Mouse (Mus musculus) ovary, postnatal 10 days (tissue): ENCODE results near the gene Zfand2b.

ENCODE experiments used
- DNase-seq: peaks from one replicate; pipeline ENCODE4 v3.0.0; 2022; ENCODE audit warnings: low spot score

Gene Zfand2b

DNA sequence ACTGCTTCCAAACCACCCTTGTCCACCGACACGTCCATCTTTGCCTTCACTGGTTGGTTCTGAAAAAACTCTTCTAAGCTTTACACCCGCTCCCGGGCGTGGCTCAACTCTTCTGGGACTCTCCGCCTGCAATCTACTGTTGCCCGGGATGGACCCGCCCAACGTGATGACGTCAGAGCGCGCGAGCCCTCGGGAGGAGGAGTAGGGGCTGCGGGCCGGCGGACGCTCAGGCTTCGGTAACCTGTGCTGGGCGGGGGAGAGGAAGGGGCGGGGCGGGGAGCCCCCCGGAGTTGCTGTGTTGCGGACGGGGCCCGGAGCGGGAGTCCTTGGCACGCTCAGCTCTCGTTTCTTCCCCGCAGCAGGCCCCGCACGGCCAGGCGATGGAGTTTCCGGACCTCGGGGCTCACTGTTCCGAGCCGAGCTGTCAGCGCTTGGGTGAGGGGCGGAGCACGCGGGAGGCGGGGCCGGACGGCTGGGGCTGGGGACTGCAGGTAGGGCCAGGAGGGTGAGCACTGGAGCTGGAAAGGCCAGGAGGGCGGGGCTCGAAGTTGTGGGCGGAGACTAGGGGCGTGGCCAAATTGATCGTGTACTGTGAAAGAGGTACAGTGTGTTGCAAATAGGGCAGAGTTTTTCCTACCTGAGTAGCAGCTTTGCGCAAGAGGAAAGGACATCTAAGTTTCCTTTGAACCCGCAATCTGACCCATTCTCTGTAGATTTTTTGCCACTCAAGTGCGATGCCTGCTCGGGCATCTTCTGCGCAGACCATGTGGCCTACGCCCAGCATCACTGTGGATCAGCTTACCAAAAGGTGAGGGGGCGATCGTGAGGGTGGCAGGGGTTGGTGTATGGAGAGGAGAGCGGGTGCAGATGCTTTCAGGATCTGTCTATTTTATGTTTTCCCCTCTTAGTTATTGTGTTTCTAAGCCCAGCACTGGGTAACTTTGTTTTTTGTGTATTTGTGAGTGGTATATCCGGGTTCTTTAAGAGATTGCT, at the start of gene Zfand2b:
TSS of gene Zfand2b (plus strand) at position 175 of the 993 bp plus-strand sequence.
- peak; percentile 86 for DNase-seq

DNA sequence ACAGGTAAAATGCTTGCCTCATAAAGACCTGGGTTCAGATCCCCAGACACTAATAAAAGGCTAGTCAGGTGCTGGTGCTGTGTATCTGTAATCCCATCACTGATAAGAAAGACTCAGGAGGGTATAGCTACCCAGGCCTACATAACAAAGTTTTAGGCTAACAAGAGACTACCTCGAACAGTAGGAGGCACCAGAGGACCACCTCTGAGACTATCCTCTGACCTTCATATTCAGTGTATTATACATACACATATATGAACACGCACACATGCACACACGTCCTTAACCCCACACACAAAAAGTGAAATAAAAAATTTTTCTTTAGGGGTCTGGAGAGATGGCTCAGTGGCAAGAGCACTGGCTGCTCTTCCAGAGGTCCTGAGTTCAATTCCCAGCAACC, 46.2 kb upstream of the Zfand2b start:
- DNase-seq: no peak

DNA sequence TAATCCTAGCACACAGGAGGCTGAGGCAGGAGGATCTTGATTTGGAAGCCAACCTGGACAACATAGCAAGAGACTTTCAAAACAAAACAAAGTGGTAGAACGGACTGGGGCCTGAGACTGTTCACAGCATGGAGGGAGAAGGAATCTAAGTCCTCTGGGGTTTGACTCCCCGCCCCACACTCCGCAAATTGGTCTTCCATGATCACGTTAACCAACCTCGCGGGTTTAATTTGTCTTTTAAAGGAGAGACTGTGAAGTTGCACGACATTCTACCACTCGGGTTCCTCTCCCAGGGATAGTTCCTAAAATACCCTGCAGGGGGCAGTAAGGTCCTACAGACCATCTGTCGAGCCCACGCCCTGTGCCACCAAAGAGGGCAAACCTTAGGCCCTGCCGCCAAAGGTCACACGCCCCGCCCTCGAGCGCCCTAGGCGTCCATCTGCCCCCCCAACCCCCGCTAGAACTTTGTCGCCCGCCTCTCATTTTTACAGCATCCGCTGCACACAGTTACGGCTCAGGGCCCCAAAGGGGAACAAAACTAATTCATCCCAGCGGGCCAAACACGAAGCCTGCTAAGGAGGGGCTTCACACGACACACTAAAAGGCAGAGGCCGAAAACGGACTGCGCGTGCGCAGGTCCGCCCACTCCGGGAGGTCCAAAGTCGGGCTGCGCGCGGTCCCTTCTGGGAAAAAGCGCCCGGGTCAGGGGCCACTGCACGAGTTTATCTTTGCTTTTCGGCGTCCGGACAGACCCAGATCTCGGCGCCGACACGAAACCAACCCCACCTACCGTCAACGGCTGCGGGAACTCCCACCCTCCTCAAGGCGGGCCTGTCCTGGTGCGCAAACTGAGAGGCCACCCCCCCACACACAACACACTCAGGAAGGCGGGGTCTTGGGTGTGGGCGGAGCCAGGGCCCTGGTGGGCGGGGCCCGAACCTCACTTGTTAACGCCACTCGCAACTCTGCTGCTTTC, 43.8 kb upstream of the Zfand2b start, which contains the start of gene Nhej1:
TSS of gene Nhej1 (minus strand) at position 855 of the 976 bp plus-strand sequence.
- peak; percentile 91 for DNase-seq

DNA sequence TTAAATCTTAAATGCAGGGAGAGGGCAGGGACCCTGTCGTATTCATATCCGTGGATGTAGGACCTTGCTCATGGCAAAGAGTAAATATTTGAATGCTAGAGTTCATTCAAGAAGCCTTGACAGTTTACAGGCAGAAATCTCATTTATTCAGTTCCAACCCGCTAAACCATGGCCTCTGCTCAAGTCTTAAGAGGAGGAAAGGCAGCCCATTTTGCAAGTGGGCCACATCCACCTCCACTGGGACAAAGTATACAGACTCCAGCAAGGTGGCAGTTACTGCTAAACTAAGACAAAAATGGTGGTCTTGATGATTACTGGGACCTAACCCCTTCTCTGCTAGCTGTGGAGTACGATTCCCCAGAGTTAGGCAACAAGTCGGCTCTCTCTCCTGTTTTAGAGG, 43.0 kb upstream of the Zfand2b start:
- no peak for DNase-seq

DNA sequence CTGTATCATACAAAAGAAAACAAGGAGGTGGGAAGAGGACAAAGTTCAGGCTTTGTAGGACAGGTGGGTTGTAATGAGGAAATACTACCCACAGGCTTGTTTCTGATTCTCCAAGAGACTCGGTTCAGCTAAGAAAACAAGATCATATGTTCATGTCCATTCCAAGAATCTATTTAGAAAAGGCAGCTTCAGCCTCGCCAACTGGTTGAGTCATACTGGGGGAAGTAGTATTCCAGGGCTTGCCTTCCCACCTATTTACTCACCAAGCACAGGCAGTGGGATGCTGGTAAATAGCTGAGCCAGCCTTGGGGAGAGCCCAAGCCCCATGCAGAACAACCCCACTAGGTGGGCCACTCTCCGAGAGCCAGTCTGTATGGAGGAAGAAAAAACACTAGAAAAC, 39.8 kb upstream of the Zfand2b start:
- DNase-seq: no peak

DNA sequence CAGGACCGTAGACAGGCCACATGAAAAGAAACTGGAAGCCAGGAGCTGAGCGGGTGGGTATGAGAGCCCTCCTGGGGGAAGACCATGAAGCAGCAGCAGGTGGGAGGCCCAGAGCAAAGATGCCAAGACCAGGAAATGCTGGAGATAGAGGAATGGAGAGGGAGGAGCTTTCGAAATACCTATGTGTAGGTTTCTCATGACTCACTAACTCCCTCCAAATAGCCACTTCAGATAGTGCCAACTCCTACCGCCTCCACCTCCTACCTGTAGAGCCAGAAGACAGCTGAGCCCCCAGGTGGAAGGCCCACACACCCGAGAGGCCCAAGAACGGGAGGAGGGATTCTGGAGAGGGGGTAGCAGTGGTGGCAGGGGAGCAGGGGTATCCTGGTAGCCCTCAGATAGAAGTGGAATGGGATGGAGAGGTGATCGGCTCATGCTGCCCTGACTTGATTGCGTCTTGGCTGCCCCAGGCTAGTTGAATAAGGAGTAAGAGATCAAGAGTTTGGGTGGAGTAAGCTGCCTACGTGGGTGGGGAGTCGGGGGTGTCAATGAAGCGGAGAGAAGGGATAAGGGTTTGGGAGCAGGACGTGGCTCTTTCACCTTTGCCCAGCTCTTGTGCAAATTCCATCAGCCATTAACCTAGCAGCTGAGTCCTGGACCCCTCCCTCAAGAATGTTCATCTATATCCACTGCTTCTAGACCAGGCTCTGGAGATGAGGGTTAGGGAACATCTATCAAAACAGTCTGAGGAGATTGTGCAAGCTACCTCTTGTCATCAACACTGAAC, 34.8 kb upstream of the Zfand2b start, which contains the start of gene Slc23a3:
TSS of gene Slc23a3 (minus strand) at position 470 of the 787 bp plus-strand sequence.
- DNase-seq: no peak

DNA sequence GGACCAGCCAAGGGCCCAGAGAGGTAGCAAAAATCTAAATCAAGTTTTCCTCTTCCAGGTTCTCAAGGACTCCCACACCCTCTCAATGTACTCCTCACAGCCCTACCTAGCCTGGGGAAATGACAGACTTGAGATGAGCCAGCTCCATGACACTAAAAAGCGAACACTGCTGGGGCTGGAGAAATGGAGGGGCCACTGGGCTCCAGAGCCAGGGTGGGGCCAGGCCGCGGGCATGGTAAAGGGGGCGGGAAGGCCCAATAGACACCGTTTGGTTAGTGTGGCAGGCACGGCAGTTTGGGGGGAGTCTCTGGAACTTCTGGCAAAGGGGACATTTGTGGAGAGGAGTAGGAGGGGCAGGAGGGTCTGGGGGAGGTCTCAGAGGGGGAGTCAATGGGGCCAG, 32.2 kb upstream of the Zfand2b start:
- no peak for DNase-seq

DNA sequence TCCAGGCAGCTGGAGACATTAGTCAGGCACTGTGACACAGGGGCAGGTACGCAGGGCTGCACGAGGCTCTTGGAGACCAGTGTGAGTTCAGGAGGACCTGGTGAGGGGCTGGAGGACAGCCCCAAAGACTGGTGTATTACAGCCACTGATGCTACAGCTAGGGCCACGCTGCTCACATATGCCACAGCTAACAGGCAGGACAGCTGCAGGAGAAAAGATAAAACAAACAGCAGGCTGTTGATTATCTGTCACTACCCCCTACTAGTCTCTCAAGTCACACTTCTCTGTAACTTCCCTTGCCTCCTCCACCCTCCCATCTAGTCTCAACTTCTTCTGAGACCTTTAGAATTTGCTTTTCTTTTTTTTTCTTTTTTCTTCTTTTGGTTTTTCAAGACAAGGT, 31.7 kb upstream of the Zfand2b start:
- no peak for DNase-seq

DNA sequence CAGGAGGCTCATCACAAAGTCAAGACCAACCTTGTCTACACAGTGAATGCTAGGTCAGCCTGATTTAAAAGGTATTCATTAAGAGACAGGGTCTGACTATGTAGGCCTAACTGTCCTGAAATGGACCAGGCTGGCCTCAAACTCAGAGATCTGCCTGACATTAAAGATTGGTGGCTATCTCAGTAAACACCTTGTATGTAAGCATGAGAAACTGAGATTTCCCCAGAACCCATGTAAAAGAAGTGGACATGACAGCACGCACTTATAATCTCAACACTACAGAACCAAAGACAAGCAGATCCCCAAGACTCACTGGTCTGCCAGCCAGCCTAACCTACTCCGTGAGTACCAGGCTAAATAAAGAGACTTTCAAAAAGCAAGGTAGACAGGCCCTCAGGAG, 30.0 kb upstream of the Zfand2b start:
- DNase-seq: no peak

DNA sequence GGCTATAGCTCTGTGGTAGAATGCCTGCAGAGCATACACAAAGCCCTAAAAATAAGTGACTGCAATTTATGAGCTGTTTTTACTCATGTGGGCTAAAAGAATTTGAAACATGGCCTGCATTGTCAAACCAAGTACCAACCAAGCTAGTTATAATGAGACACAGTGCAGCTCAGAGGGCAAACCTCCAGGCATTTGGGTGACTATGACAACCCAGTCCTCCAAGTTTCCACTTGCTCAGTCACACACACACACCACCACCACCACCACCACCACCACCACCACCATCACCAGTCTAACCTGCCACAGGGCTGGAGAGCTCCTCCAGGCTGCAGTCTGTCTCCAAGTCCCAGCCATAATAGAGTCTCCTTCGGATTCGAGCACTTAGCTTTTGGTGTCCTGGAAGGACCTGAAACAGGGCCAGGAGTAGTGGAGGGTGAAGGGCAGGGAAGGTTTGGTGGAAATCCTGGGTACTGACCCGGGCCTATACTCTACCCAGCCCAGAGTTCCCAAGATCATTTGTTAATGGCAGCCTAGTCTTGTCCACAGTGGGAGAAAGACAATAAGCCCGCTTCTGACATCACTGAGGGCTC, 27.8 kb upstream of the Zfand2b start:
- no peak for DNase-seq

DNA sequence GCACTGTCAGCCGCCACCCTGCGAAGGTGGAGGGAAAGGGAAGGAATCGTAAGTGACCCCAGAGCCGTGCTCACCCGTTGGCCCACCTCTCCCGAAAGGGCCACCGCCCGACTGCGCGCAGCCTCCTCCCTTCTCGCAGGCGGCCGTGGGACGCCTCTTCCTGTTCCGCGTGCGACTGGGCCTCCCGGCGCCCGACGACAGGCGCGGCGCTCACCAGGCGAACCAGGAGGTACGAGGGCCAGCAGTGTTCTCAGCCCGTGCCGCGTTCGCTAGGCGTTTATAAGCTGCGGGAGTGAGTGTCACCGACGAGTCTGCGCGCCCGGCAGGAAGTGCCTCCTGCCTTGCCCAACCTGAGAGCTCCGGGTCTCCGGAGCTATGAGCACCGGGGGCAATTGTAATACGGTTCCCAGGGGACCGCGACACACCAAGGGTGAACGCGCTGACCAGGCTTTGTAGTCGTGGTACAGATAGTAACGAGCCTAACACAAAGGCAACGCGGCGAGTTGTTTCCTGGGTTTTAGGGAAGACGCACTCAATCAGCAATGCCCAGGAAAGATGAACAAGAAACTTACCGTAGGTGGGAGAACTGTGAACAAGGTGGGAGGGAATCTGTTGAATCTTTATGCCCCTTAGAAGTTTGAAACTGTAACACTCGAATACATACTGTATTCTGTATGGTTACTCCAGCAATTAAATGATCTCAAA, 26.8 kb upstream of the Zfand2b start:
- peak; percentile 54 for DNase-seq

DNA sequence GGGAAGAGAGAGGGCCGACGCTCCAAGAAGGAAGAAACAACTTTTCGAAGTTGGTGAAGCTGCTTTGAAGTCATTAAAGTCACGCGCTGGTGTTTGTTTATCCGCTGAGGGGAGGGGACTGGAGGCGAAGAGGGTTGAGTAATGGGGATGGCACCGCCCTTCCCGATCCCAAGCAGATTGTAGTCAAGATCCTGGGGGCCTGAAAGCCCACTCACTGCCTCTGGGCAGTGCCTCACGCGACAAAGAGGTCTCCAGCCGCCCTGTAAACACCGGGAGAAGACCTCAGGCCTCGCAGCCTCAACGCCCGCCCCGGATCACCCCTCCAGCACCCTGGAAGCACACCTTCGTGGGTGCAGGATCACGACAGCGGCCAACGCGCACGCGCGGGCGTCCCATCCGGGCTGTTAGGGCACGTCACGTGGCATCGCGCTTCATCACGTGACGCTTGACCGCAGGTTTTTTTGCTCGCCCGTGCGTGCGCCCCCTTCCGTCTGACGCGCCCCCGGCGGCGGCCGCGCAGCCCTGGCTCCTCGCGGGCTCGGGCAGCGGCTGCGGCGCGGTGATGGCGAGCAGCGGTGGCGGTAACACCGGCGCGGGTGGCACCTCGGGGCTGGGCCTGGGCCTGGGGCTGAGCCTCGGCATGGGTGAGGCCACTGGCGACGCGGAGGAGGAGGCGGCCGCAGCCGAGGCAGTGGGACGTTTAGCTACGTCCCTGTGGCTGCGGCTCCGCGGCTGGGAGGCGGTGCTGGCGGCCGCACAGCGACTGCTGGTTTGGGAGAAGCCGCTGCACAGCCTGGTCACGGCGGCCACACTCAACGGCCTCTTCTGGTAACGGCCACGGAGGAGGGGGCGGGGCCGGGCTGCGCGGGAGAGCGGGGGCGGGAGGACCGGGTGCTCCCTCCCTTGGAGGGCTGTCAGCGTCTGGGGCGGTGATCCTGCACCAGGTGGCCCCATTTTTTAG, 25.9 kb upstream of the Zfand2b start, which contains the start of the genes Cnppd1 and Retreg2:
TSS of gene Cnppd1 (minus strand) at position 411 of the 961 bp plus-strand sequence.
TSS of gene Retreg2 (plus strand) at position 478 of the 961 bp plus-strand sequence.
- DNase-seq: peak; percentile 96

DNA sequence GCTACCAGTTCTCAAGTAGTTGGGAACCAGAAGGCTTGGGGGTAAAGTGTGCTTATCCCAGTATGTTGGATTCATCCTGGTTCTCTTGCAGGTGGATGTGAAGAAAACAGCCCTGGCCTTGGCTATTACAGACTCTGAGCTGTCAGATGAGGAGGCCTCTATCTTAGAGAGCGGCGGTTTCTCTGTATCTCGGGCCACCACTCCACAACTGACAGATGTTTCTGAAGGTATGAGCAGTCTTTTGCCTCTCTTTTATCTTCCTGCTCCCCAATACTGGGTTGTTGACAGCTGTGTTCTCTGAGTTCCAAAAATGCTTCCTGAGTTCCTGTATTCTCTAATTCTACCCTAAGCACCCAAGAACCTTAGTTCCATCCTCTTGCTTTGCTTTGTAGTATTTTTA, 22.9 kb upstream of the Zfand2b start:
- no peak for DNase-seq

DNA sequence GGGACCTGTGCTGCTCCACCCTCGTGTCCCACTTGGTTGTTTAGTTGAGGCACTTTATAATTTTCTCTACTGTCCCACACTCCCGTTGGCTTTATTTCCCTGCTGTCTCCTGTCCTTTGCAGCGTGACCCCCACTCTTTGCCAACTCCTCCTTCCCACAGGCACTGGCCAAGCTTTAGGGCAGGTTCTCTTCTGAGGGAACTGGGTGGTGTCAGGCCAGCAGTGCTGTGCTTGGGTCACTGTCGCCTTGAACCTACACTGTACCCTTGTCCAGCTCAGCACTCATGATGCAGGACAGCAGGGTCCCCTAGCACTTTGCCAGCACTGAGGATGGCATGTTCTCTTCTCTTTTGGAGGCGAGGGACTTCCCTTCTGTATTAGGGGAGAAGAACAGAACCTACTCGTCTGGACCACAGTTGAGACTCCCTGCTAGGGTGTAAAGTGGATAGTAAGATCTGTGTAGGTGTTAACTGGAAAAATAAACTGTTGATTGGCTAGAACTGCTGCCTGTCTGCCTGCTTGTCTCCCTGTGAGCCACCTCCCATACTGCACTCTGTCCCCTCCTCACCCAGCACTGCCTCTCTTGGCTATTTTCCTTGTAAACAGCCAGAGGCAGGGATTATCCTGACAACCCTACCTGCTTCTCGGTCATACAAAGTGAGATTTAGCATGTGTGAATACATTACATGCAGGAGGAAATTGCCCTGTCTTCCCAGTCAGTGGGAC, 20.9 kb upstream of the Zfand2b start:
- no peak for DNase-seq

DNA sequence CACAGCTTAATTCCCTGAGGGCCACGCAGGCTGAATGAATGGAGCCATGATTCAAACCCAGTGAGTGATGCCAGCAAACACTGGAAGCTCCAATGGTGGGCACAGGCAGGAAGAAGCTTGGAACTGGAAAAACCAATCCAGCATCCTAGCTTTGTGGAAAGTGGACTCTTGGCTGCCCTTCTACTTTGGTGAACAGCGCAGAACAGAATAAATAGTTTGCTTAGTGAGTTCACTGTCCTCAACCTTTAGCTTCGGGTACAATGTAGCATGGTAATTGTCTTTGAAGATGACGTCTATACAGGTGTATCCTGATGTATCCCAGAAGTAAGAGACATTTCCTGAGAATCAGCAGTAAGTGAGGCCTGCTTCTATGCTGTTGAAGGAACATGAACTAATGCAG, 19.7 kb upstream of the Zfand2b start:
- DNase-seq: no peak

DNA sequence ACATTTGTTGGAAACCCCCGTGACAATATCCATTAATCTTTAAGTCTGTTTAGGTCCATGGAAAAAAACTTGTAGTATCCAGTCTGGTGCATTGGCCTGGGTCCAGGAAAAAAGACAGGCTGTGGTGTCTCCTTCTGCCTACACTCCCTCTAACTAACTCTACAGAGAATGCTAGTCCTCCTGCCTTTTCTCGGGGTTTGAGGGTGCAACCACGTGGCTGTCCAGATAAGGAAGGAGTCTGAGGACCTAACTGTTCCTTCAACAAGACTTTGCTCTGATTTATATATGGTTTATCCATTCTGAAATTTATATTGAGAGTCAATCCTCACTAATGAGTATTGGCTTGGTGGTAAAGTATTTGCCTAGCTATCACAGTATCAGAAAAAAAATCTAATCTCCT, 12.6 kb upstream of the Zfand2b start:
- DNase-seq: no peak

DNA sequence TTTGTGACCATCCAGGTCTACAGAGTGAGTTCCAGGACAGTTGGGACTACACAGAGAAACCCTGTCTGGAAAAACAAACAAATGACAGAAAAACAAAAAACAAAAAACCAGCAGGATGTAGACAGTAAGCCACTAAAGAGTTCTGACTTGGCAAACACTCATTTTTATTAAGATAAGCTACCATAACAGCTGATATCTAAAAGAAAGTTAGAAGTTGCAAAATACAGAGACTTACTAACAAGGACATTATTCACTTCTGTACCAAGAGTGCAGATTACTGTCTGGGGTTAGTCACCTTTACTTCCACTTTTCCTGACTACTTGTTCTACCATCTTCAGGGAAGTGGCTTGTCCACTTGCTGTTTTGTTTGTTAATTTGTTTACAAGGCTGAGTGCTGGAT, 9.5 kb upstream of the Zfand2b start:
- DNase-seq: no peak

DNA sequence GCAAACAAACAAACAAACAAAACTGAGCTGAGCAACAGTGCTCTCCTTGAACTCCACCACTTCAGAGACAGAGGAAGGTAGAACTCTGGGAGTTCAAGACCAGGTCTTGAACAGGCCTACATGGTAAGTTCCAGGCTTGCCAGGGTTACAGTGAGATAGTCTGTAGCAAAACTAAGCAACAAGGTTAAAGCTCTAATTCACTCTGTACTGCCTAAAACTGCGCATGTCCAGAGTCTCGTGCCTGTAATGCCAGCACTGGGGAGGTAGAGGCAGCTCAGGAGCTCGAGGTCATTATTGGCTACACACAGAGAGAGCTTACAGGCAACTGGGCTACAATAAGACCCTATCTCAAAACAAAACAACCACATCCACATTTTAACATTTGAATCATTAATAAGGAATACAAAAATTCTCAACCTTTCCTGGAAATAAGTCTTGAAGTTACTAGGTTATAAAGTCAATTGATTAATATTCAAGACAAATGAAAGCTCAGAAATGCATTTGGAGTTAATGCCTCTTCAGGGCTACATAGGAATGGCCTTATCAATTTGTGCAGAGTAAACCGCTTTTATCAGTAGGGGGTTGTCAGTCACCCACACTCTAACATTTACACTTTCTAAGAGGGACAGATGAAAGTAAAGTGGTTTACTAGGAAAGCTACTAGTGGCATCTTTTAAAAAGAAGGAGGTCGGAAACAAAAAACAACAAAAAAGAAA, 8.7 kb upstream of the Zfand2b start:
- DNase-seq: no peak
